In genomic region chr14:61020968-61021367, GRCm38 (mm10) we compare ENCODE assay signal across 18 mouse cellular contexts. TPM values are rescaled to one million over a fixed set of nuclear protein-coding genes. Genes with fewer than 3 reads are reported as not detected.
"Had no signal": no experiment of that assay in that cellular context is flagged by ENCODE, and none has a peak within 500 bp of the region (broad histone marks: within the 10 kb centered on the region; RNA-seq: fewer than 3 reads in every experiment).

No protein-coding gene starts in this region.

- DNase-seq: heart, postnatal 10 days; heart, postnatal 14 days; heart, postnatal 36 days; heart, postnatal 4 days; kidney, adult 11 months; kidney, adult 18-20 months; kidney, adult 2 months; kidney, adult 8-10 months; kidney, adult 9 months; kidney, postnatal 10 days; kidney, postnatal 14 days; kidney, postnatal 25 days; kidney, postnatal 36 days; kidney, postnatal 4 days; layer of hippocampus, adult 9-11 months; layer of hippocampus, postnatal 36 days had no signal

RNA-seq across cellular contexts. Expression of gene Tnfrsf19, which starts 25.3 kb away (rescaled TPM):
- total RNA-seq: hematopoietic stem cell, adult 5-6 weeks had no signal
- polyA plus RNA-seq: inflammation-experienced regulatory T-cells, adult 6 months had no signal
